Mouse (Mus musculus) c-Kit-positive CD71-positive TER-119-positive erythroid progenitor cells, embryonic 14.5 days (primary cell): ENCODE data around the gene Syt2.

Experiments used
- DNase-seq: peaks from one replicate; pipeline ENCODE4 v3.0.0-alpha.2; 2013; ENCODE audit warnings: low spot score

Gene Syt2

DNA sequence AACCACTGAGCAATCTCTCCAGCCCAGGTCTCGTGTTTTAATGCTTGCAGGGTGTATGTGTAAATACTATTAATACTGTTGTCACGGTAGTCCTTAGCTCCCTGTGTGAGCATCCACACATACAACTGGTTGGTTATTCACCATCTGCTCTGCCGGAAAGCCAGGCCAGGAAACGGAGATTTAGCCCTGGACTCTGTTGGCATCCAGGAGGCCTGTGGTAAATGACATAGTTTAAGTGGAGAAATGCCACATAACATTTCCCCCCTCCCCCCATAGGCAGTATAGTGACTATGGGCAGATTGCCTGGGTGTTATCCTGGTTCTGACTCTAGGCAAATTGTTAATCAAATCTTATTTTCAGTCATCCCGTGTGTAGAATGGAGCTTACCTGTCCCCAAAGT, 4.3 kb downstream of the Syt2 start:
- no peak for DNase-seq

DNA sequence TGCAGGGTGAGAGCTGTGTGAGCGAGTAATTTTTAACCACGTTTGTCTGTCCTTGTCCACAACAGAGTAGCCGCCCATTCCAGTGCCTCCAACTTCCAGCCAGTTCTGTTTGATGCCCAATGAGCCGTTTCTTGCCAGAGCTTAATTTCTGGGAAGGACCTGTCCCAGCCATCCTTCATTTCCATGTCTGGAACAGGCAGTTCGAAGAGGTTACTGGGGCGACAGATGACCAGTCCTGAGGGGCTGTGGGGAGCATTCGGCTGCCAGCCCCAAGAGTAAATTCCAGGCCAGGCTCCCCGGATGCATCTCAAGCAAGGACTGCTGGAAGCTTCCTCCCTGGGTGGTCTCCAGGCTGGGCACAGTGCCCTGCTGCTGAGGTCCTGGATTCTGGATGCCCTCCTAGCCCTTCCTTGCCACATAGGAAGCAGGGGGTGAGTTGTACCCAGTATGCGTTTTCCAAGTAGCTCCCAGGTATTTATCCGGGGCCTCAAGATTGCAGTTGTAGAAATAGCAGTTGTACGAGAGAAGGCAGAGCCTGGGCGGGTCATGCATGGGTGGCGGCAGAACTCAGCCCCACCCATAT, 4.9 kb downstream of the Syt2 start:
- DNase-seq: no peak

DNA sequence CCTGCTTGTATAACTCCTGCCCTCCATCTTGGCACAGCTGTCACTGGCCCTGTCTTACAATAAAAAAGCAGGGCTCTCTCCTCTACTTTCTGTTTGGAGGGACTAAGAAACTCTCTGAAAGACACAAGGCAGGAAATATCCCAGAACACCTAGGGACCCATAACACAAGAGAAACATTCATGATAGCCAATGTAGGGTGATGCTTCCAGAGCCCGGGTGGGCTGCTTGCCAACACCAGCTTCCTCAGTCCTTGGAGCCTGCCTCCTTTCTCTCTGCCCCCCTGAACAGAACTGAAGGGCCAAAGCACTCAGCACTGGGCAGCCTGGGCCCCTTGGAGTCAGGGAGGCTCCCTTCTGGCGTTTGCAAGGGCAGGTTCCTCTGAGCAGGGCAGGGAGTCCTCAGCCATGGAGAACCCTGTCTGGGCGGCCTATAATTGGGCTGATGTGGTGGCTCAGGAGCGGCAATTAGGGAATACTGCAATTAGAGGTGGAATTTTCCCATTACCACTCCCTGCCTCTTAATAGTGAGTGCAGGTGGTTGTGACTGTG, 5.4 kb downstream of the Syt2 start:
- DNase-seq: no peak

DNA sequence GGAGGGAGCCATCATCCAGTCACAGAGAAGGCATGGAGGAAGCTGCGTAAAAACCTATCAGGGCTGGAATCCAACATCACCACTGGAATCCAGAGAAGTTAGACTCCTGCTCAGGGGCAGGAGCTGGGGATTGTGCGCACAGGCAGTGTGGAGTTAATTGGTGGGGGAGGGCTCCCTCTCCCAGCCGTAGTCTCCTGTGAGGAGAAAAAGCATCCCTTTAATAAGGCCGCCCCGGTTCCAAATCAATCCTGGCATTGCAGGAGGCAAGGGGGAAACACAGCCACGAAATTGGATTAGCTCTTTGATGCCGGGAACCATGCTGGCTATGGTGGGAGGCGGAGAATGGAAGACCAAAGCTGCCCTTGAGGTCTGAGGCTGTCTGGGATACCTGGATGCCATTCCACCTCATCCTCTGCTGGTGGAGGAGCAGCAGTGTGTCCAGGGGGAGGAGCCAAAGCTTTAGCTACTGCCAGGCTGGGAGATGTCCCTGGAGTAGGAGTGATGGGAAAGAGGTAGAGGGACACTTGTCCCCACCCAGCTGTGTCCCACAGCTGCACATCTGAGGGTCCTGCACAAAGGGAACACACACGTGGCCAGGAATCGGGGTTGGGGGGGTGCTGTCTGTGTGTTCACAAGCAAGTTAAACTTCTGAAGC, 7.3 kb downstream of the Syt2 start:
- DNase-seq: no peak

DNA sequence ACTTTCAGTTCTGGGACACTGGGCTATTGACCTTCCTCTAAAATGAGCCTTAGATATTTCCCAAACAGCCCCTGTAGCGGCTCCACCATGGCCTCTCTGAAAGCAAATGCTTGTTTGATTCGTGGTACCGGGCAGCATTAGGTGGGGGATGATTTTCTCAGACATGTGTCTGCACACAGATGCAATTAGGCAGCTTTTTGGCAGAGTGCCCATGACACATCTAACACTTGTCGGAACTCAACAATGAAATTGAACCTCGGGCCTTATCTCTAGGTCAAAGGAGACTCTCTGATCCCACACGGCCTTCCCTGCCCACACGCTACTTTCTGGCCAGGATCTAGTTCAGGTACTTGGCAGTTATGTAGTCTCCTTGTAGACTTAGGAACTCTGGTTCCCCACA, 12.4 kb downstream of the Syt2 start:
- no peak for DNase-seq

DNA sequence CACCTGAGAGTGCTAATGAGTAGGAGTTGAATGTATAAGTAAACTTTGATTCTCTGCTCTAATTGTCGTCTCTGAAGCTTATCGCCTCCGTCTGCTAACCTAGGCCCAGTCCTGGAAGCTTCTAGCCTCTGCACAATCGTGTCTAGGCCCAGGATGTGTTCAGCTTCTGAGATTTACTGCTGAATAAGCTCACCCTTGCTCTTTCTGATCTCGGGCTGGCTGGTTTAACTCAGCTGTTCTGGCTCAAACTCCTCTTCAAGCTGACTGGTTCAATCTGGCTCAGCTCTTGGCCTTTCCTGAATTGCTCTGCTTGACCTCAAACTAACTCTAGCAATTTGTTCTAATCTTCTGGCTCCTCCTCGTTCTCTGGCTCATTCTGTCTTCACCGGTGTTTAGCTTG, 13.7 kb downstream of the Syt2 start:
- no peak for DNase-seq

DNA sequence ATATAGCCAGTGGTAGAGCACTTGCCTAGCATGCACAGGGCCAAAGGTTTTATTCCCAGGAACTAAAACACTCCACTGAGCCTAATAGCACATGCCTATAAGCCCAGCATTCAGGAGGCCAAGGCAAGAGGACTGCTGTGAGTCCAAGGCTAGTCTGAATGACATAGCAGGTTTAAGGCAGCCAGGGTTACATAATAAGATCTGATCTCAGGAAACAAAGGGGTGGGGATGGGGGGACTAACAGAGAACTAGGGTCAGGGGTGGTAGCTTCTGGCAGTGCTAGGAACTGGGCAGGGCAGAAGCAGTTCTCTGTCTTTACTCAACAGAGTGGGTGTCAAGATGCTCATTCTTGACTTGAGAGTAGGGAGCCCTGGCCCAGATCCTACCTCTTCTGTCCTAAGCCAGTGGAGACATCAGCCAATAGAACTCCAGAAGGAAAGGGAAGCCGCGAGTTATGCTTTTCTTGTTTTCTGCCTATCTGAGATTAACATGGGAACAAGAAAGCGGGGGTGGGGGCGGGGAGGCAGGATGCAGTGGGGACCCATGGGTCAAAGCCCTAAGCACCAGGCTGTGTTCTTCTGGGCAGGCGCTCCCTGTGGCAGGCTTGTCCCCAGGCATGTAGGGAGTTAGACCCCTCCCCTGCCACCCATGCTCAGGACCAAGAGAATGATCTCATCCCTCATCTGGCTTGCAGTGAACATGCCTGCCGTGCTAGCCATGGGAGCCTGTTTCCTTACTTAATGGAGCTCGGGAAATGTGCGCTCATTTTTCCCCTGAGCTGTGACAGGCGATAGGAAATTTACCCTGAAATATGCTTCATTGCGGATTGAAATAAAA, 25.0 kb downstream of the Syt2 start:
- no peak for DNase-seq

DNA sequence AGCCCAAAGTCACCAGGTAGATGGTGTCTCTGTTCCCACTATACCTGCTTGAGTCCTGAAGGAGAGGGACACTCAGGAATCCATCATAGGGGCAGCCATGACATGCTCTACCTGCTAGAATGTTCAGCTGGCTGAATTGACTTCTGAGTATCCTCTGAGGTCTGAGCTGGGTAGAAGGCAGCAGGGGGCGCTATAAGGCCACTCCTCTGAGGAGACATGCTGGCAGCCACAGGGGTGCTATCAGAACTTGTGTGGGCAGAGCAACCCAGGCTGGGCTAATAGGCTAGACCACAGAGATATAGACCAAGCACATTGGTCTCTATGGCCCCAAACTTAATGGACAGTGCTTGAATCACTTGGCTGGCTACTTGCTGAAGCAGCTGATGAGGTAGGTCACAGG, 27.8 kb downstream of the Syt2 start:
- DNase-seq: peak; percentile 32

DNA sequence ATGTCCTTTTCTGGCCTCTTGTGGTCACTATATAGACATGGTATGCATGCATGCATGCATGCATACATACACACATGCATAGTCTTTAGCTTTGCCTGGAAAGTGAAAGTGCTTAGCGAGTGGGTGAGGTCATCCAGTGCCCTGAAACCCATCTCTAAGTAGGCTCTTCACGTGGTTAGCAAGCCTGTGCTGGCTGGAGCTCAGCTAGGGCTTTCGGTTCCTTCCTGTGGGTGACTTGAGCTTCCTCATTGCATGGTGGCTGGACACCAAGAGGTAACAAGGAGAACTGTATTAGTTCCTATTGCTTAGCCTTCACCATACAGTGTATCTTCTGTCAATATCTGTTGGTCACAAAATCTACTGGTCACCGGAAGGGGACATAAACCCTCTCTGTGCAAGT, 33.0 kb downstream of the Syt2 start:
- DNase-seq: no peak

DNA sequence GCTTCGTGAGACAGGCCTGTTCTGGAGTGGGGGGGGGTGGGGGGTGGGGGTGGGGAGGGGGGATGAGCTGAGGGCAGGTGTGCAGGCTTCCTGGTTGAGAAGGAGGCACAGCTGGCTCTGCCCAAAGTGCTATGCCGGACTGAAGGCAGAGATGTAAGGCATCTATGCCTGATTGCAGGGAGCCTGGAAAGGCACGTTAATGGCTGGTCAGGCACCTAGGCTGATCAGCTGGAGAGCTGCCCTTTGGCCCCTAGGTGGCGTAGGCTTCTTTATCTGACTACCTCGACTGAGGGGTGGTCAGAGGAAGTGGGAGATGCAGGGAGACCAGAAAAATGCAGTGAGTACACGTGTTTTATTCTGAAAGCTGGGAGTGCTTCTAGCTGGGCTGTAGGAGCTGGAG, 34.1 kb downstream of the Syt2 start:
- no peak for DNase-seq

DNA sequence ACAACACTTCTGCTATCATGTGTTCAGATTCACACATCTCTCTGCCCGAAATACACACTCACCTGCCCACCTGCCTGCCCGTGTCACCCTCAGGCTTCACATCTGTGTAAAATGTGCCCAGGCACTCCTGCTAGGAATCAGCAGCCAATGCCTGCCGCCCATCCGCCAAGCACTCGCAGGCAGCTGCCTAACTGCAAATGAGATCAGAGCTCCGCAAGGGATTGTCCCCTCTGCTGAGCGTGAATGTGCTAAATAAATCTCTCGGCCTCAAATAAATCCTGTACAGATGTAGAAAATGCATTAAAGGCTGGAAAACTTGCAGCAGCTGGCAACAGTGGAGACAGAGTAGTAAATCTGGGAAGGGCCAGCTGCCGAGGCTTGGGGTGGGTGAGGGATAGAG, 36.0 kb downstream of the Syt2 start:
- no peak for DNase-seq

DNA sequence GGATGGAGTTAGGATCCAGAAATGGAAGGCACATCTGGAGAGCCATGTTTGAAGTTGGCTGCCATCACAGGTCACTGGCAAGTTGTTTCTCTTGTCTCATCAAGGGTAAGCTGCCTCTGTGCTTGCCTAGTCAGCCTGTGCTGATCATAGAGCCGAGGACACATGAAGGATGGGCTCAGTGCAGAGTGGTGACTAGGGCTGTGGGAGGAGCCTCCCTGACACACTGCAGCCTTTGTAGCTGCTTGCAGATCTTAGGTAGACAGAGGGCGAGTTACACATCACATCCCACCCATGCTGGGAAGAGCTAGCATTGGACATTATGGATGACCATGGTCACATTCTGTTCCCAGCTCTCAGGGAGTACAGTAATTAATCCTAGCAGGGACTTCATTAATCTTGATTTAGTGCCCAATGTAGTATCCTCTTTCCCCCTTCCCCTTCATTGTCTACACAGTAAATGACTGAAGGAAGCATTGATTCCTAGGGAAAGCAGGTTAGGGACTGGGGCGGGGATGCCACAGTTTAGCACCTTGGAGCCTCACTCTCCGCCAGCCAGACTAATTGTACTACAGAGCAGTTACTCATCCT, 40.5 kb downstream of the Syt2 start:
- no peak for DNase-seq

DNA sequence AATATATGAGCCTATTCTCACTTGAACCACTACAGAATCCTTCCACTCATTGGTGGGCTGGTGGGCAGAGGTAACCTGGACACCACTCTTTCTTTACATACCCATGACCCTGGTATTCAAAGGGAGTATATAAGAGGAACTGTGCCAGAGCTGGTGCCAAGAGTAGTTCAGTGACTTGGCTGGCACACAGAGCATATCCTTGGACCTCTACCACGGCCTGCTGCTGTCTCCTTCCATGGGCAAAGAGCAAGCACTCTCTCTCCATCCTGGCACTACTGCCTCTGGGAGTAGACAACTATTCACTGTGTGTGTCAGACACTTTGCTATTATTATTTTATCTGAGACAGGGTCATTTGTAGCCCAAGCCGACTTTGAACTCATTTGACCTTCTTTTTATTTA, 49.8 kb downstream of the Syt2 start:
- no peak for DNase-seq

DNA sequence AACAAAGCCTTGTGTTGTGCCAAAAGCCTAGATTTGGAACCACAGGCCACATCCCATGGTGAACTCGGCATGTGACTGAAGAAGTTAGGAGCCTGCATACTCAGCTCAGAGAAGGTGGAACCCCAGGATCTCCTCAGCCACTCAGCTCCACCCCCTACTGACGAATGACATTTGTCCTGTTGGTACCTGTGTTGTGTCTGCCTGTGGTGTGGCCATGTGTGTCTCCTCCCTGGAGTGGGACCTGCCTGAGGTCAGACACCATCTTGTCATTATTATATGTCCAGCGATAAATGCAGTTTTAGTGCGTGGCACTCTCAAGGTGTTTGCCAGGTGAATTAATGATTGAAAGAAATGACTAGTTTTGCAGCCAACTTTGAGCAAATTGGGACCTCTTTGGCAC, 50.6 kb downstream of the Syt2 start:
- no peak for DNase-seq

DNA sequence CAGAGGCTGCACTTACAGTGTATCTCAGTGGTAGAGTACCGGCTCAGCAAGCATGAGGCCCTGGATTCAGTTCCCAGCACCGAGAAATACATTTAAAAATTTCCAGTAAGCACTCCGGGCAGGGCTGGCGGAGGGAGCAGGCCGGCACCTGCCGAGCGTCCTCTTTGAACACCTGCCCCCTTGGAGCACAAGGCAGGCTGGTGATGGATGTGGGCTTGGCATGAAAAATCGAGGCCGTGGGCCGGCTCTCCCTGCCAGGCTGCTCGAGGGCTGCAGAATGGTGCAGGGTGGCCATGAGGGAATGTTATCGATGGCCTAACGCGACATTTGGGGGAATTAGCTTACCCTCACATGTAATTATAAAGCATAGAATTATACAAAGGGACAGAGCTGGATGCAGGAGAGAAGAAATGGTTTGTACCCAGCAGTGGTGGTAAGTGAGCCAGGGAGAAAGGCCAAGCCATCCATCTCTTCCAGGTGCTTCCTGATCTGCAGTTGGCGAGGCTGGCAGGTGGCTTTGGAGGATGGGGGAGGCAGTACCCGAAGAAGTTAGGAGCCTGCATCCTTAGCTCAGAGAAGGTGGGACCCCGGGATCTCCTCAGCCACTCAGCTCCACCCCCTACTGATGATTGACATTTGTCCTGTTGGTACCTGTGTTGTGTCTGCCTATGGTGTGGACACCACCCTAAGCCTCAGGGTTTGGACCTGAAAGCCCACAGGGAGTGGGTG, 51.2 kb downstream of the Syt2 start:
- no peak for DNase-seq

DNA sequence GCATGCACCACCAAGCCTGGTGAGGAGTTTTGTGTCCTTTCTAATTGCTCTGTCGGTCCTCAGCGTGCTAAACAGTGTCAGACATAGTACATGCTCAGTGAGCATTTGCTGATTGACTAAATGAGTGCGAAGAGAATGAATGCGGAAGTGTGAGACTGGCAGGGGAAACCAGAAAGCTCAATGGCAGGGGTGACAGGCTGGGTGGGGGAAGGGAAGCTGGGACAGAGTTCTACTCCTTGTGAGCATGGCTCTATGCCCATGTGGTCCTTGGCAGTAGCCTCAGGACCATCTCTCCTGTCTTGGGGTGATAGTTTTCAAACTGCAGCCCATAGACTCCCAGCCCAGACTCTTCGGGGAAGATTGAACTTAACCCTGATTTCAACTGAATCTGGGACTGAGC, 52.0 kb downstream of the Syt2 start:
- DNase-seq: no peak

DNA sequence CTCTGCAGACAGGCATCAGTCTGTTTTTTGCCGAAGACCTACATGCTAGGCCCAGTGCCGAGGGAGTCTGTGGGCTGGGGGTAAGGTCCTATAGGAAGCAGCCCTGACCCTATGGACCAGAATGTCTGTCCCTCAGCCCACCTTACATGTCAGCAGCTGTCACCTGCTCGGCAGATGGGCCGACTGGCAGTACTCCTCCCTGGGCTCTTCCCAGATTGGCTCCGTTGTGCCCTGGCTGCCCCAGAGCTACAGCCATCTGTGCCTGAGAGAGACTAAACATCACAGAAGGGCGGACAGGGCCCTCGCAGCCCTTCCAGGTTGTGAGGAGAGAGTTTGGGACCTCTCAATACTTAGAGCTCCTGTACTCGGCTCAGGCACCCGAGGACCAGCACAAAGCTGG, 52.9 kb downstream of the Syt2 start:
- DNase-seq: no peak

DNA sequence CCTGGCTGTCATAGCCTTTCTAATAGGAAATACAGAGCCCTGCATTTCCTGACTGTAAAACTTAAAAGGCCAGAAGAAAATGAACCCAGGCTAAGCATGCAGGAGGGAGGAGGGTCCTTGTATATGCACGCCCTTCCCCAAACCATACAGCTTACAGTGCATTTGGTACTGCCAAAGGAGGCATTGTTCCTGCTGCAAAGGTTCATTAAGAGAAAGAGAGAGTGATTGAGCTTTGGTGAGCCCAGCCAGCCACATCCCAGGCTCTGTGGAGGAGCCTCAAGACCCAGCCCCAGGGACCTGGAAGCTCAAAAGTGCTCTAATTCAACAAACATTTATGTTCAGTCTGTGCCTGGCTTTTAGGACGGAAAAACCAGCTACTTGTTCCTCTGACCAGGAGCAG, 53.7 kb downstream of the Syt2 start:
- DNase-seq: no peak

DNA sequence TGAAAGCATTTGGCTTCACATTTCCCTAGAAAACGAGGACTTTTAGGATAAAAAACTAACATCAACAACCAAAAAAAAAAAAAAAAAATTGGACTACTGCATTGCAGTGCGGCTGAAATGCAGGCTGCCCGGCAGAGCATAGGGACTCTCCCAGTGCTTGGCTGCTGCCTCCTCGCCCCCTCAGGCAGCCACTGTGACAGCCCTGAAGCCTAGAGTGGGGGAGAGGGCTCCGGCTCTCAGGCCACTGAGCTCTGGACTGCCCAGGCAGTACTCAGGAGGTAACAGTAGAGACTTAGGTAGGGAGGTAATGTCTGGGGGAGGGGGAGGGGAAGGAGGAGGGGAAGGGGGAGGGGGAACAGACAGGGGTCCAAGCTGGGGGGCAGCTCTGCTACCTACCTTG, 54.2 kb downstream of the Syt2 start:
- no peak for DNase-seq

DNA sequence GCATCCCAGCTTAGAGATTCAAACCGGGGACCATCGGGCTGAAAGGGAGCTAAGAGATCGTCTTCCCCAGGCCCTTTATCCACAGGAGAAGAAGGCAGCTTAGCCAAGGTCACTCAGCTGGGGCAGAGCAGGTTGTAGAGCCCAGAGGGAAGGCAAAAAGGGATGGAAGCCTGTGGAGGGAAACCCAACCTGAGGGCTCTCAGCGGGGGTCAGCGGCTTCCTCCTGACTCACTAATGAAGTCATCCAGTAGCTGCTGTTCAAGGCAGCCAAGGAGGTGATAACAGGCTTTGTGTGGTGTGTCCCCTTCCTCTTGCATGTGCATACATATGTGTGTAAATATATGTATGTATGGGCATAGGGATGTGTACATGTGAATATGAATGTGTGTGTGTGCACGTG, 54.7 kb downstream of the Syt2 start:
- no peak for DNase-seq

DNA sequence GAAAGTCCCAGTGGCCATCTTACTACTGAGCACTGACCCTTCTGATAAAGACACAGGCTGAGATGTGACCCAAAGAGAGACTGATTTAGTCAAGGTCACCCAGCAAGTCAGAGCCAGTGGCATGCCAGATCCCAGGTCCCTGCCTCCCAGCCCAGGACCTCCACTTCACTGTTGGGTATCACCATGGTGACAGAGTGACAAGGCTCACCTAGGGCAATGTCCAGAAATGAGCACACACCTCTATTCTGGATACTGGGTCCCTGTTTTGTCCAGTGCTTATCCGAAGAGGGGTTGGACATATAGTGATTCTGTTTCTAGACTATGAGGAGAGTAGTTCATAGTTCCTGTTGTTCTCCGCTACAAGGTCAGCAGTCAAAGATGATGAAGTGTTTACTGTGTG, 56.8 kb downstream of the Syt2 start:
- no peak for DNase-seq
